Mouse (Mus musculus) heart, adult 11 months (tissue): Measurements from ENCODE around the gene Rims1.
A peak's percentile ranks its signal among the peaks of the same experiment; 100 is the strongest.

ENCODE experiments used
- DNase-seq: peaks from one replicate; pipeline ENCODE4 v3.0.0; 2022

Gene Rims1

GRCm38 (mm10) chr1:22694514-22694913 lies 111.3 kb downstream of the Rims1 start:
- DNase-seq, result peak; percentile 65

GRCm38 (mm10) chr1:22683455-22683854 lies 122.3 kb downstream of the Rims1 start:
- DNase-seq, result no peak

- DNase-seq, result no peak
Observed at GRCm38 (mm10) chr1:22664196-22664595, 141.6 kb downstream of the Rims1 start.

GRCm38 (mm10) chr1:22661825-22662224 lies 144.0 kb downstream of the Rims1 start:
- DNase-seq, result no peak

GRCm38 (mm10) chr1:22655983-22656382 lies 149.8 kb downstream of the Rims1 start:
- DNase-seq, result no peak

- DNase-seq, result no peak
Observed at GRCm38 (mm10) chr1:22654903-22655302, 150.9 kb downstream of the Rims1 start.

- DNase-seq, result no peak
Observed at GRCm38 (mm10) chr1:22650588-22650987, 155.2 kb downstream of the Rims1 start.

- DNase-seq, result no peak
Observed at GRCm38 (mm10) chr1:22649432-22649831, 156.4 kb downstream of the Rims1 start.

GRCm38 (mm10) chr1:22645257-22645656 lies 160.5 kb downstream of the Rims1 start:
- no peak for DNase-seq

GRCm38 (mm10) chr1:22640568-22640967 lies 165.2 kb downstream of the Rims1 start:
- no peak for DNase-seq

GRCm38 (mm10) chr1:22639702-22640101 lies 166.1 kb downstream of the Rims1 start:
- DNase-seq, result no peak

GRCm38 (mm10) chr1:22633871-22634270 lies 171.9 kb downstream of the Rims1 start:
- DNase-seq, result no peak

GRCm38 (mm10) chr1:22632551-22632950 lies 173.2 kb downstream of the Rims1 start:
- no peak for DNase-seq

- DNase-seq, result no peak
Observed at GRCm38 (mm10) chr1:22631991-22632390, 173.8 kb downstream of the Rims1 start.

- DNase-seq, result no peak
Observed at GRCm38 (mm10) chr1:22629011-22629410, 176.8 kb downstream of the Rims1 start.

- peak; percentile 76 for DNase-seq
Observed at GRCm38 (mm10) chr1:22627013-22627412, 178.8 kb downstream of the Rims1 start.

GRCm38 (mm10) chr1:22626295-22626694 lies 179.5 kb downstream of the Rims1 start:
- DNase-seq, result no peak

- DNase-seq, result no peak
Observed at GRCm38 (mm10) chr1:22620827-22621226, 185.0 kb downstream of the Rims1 start.

- no peak for DNase-seq
Observed at GRCm38 (mm10) chr1:22615601-22616000, 190.2 kb downstream of the Rims1 start.

- no peak for DNase-seq
Observed at GRCm38 (mm10) chr1:22613609-22614008, 192.2 kb downstream of the Rims1 start.

- no peak for DNase-seq
Observed at GRCm38 (mm10) chr1:22604329-22605044, 201.3 kb downstream of the Rims1 start.

GRCm38 (mm10) chr1:22596197-22596596 lies 209.6 kb downstream of the Rims1 start:
- peak; percentile 79 for DNase-seq

- no peak for DNase-seq
Observed at GRCm38 (mm10) chr1:22594841-22595240, 211.0 kb downstream of the Rims1 start.

GRCm38 (mm10) chr1:22587859-22588383 lies 217.9 kb downstream of the Rims1 start:
- no peak for DNase-seq

GRCm38 (mm10) chr1:22585560-22585959 lies 220.2 kb downstream of the Rims1 start:
- DNase-seq, result no peak
